ENCODE assay signal across 24 mouse cellular contexts in the genomic region with DNA sequence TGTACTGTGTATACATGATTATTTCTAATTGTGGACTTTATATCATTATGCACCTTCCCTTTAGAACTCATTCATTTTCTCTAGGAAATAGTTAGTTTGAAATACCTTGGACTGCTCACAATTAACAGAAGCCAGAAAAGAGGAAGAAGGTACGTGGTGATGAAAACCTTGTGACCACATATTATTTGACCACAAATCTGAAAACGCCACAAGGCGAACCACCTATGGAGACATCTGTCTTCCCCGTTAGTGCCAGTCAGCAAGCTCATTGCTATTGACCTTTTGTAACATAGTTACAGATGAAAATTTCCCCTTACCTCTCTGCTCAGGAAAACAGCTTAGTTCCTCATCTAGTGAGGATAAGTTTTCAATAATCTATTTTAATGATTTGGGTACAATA. TPM values are rescaled to one million over a fixed set of nuclear protein-coding genes. Genes with fewer than 3 reads are reported as not detected.
DNase-seq lines count a peak whose midpoint lies in the region; ATAC-seq and TF ChIP-seq lines count a peak whose summit lies in the region.
"Had no signal": no experiment of that assay in that cellular context is flagged by ENCODE, and none has a peak within 500 bp of the region (broad histone marks: within the 10 kb centered on the region; RNA-seq: fewer than 3 reads in every experiment).

No protein-coding gene starts in this region.

- no peaks in the 10 kb centered on the region for H3K36me3 ChIP-seq in MEL (ENCODE audit: control insufficient read depth in 1 of 2, insufficient read depth in 2 of 2, low read length in 2 of 2)
- H3K36me3 ChIP-seq: forebrain, embryonic 10.5 days; G1E had no signal

- ATAC-seq in hematopoietic stem cell, adult 5-6 weeks (replicated peaks in 1 of 2; ENCODE audit: insufficient read depth in 1 of 2, low FRiP score in 2 of 2, low TSS enrichment in 1 of 2, low read depth in 1 of 2, poor library complexity in 2 of 2, severe bottlenecking in 2 of 2), result peak; percentile 69 to 82
- ATAC-seq in monocyte, adult 5-6 weeks (replicated peaks; ENCODE audit: insufficient number of reproducible peaks, low FRiP score, low TSS enrichment, poor library complexity, severe bottlenecking), result peak; percentile 49
- ATAC-seq: forebrain, embryonic 13.5 days; forebrain, embryonic 16.5 days; hindbrain, postnatal 0 days; inflammation-experienced regulatory T-cells, adult 6 months; intestine, embryonic 16.5 days had no signal

- H3K9me3 ChIP-seq in MEL (replicated peaks; ENCODE audit: insufficient read depth, low read length), result no peaks in the 10 kb centered on the region
- H3K9me3 ChIP-seq: forebrain, embryonic 13.5 days; G1E had no signal

- TF ChIP-seq CTCF in MEL (IDR thresholded peaks at IDR 0.05 in 2 of 3, conservative IDR thresholded peaks at IDR 0.05 in 1 of 3; ENCODE audit: control insufficient read depth in 1 of 3, insufficient read depth in 1 of 3, low read depth in 2 of 3, low read length in 3 of 3, poor library complexity in 1 of 3, severe bottlenecking in 1 of 3), result no peak

- no peak overlapping the region for H3K9ac ChIP-seq in MEL (ENCODE audit: control insufficient read depth, low read depth, low read length, poor library complexity, severe bottlenecking)
- H3K9ac ChIP-seq: forebrain, embryonic 13.5 days; hindbrain, embryonic 14.5 days had no signal

- no peaks in the 10 kb centered on the region for H3K79me2 ChIP-seq in MEL (ENCODE audit: control insufficient read depth, insufficient read depth, low read length, poor library complexity)

- peak; percentile 61 for DNase-seq in 416B (ENCODE audit: low read depth)
- peak; percentile 45 for DNase-seq in MEL (ENCODE audit: low read depth, low spot score)
- DNase-seq in kidney, postnatal 14 days, result no peak
- DNase-seq in B cell, adult 2 months, result no peak
- DNase-seq in adrenal gland, adult 8-10 months, result no peak
- DNase-seq: adrenal gland, adult 2 months; adrenal gland, postnatal 25 days; cerebellum, adult 11-12 months; cerebellum, adult 8-10 months; cerebellum, postnatal 10 days; cerebellum, postnatal 36 days; gastrocnemius, postnatal 25 days; heart, postnatal 36 days had no signal

- TF ChIP-seq POLR2A in MEL (IDR thresholded peaks at IDR 0.05; ENCODE audit: control insufficient read depth in 1 of 2, insufficient read depth in 1 of 2, low read depth in 1 of 2, low read length in 2 of 2, poor library complexity in 1 of 2), result no peak

- H3K4me3 ChIP-seq in MEL (ENCODE audit: control insufficient read depth in 1 of 2, insufficient read depth in 1 of 2, low read depth in 2 of 2, low read length in 2 of 2), result no peak overlapping the region
- H3K4me3 ChIP-seq: forebrain, embryonic 10.5 days; forebrain, embryonic 13.5 days had no signal

- no peak for TF ChIP-seq RAD21 in MEL (IDR thresholded peaks at IDR 0.05; ENCODE audit: low read depth, low read length)

- H3K27ac ChIP-seq in MEL (ENCODE audit: control insufficient read depth, low read depth, low read length), result no peak overlapping the region
- H3K27ac ChIP-seq: forebrain, embryonic 10.5 days; forebrain, embryonic 13.5 days; hindbrain, embryonic 14.5 days; hindbrain, postnatal 0 days had no signal

- no peaks in the 10 kb centered on the region for H3K4me1 ChIP-seq in MEL (ENCODE audit: control insufficient read depth in 1 of 2, insufficient read depth in 2 of 2, low read length in 2 of 2)

- TF ChIP-seq EP300 in MEL (IDR thresholded peaks at IDR 0.05; ENCODE audit: low read depth in 1 of 2, low read length in 2 of 2), result no peak

- H3K27me3 ChIP-seq in MEL (ENCODE audit: control insufficient read depth in 1 of 2, insufficient read depth in 2 of 2, low read length in 2 of 2), result no peaks in the 10 kb centered on the region
- H3K27me3 ChIP-seq: CH12.LX; forebrain, embryonic 13.5 days had no signal

TF ChIP-seq in MEL, 35 proteins besides CTCF, POLR2A, EP300 and RAD21:
- TF ChIP-seq TBP (IDR thresholded peaks at IDR 0.05; ENCODE audit: low read depth, low read length), result no peak
- TF ChIP-seq ELF1 (IDR thresholded peaks at IDR 0.05; ENCODE audit: low read depth, low read length), result no peak
- no peak for TF ChIP-seq ETS1 (IDR thresholded peaks at IDR 0.05; ENCODE audit: low read depth, low read length)
- TF ChIP-seq TAL1 (IDR thresholded peaks at IDR 0.05; ENCODE audit: low read length), result peak; percentile 14; the same call in 1 of the 2 replicates
- TF ChIP-seq RCOR1 (IDR thresholded peaks at IDR 0.05; ENCODE audit: low read depth, low read length), result peak; percentile 84
- TF ChIP-seq MEF2A (IDR thresholded peaks at IDR 0.05; ENCODE audit: extremely low read depth, insufficient replicate concordance, low read depth, low read length, poor library complexity, severe bottlenecking), result no peak

RNA-seq across cellular contexts. Expression of gene Lrrc8b, which starts 20.4 kb away (rescaled TPM):
- 6.9 and 7.4 TPM in 2 replicates for total RNA-seq in MEL (2012; rRNA removed)
- polyA plus RNA-seq in MEL (2012; ENCODE audit: insufficient read depth in 1 of 2, insufficient read length in 2 of 2, low read depth in 1 of 2, low replicate concordance in 2 of 2, missing spikeins in 1 of 2), result 10 to 100 TPM in 1 of 2 experiments, not detected in 1; 14.0 TPM
- 10.0 and 10.4 TPM in 2 replicates for total RNA-seq in hematopoietic stem cell, adult 5-6 weeks (2017)
- 10.6 to 17.3 TPM (median 16.5 TPM) in 3 replicates for total RNA-seq in monocyte, adult 5-6 weeks (2017)
- total RNA-seq in adrenal gland, adult 8-10 months (2022), result 100 to 1,000 TPM in 1 of 4 experiments, 10 to 100 TPM in 3; 87.6 to 107 (median 90.0) TPM

Comparison
In these comparisons a context has a peak if more than half of its experiments do, and no peak if none do; other contexts are left out.
1. DNase-seq: peak in 416B (single experiment) and MEL (single experiment); none in kidney, postnatal 14 days (single experiment), B cell, adult 2 months (0 of 2) and adrenal gland, adult 8-10 months (single experiment).